Mouse (Mus musculus): ENCODE data around the gene Trim44. TPM values are rescaled to one million over a fixed set of nuclear protein-coding genes. Genes with fewer than 3 reads are reported as not detected.

The Trim44 gene
- polyA plus RNA-seq, 1 experiment from 2014 or later = 88.6 TPM

GRCm38 (mm10) chr2:102384057-102384456 lies 23.6 kb downstream of the Trim44 start:
- TF ChIP-seq CTCF (IDR thresholded peaks at IDR 0.05) = no peak
- CTCF ChIA-PET = no interaction called here
- no peak for ATAC-seq
- POLR2A ChIA-PET = interaction anchor here (0.6 kb wide), 1 partner anchor 169 kb away, joined by 3 read pairs; no protein-coding TSS in a partner anchor
- in situ Hi-C loops (cut with MboI; ENCODE audit: low pct_unique_long_range_greater_than_20kb) = no loop called here
- H3K27me3 ChIP-seq = no peaks in the 10 kb centered on the region
- DNase-seq (ENCODE audit: low read depth, low spot score) = no peak

- ATAC-seq = no peak
- ChIA-PET POLR2A (no interaction called here), CTCF (interaction anchor here (2.3 kb wide), 1 partner anchor 20 kb away, joined by 6 read pairs; no protein-coding TSS in a partner anchor)
- no peak for DNase-seq (ENCODE audit: low read depth, low spot score)
- no peaks in the 10 kb centered on the region for H3K27me3 ChIP-seq
- in situ Hi-C loops (cut with MboI; ENCODE audit: low pct_unique_long_range_greater_than_20kb) = no loop called here
- TF ChIP-seq CTCF (IDR thresholded peaks at IDR 0.05) = no peak
Observed at GRCm38 (mm10) chr2:102383069-102383834, 24.4 kb downstream of the Trim44 start.

GRCm38 (mm10) chr2:102382519-102382918 lies 25.1 kb downstream of the Trim44 start:
- POLR2A ChIA-PET = no interaction called here
- ATAC-seq = no peak

GRCm38 (mm10) chr2:102380581-102380980 lies 27.0 kb downstream of the Trim44 start:
- no peak for DNase-seq (ENCODE audit: low read depth, low spot score)
- H3K27me3 ChIP-seq = no peaks in the 10 kb centered on the region
- ChIA-PET POLR2A (interaction anchor here (0.7 kb wide), 1 partner anchor 67 kb away, joined by 3 read pairs; no protein-coding TSS in a partner anchor), CTCF (no interaction called here)
- no peak for TF ChIP-seq CTCF (IDR thresholded peaks at IDR 0.05)
- ATAC-seq = no peak
- in situ Hi-C loops (cut with MboI; ENCODE audit: low pct_unique_long_range_greater_than_20kb) = no loop called here

More at GRCm38 (mm10) chr2:102382519-102382918, 25.1 kb downstream of the Trim44 start:
- no peaks in the 10 kb centered on the region for H3K27me3 ChIP-seq
- in situ Hi-C loops (cut with MboI; ENCODE audit: low pct_unique_long_range_greater_than_20kb) = no loop called here
- CTCF ChIA-PET = interaction anchor here (2.3 kb wide), 1 partner anchor 19 kb away, joined by 6 read pairs; no protein-coding TSS in a partner anchor
- DNase-seq (ENCODE audit: low read depth, low spot score) = no peak
- TF ChIP-seq CTCF (IDR thresholded peaks at IDR 0.05) = peak; percentile 10

- no peaks in the 10 kb centered on the region for H3K27me3 ChIP-seq
- ChIA-PET POLR2A (interaction anchor here (0.7 kb wide), 1 partner anchor 15 kb away, joined by 3 read pairs; no protein-coding TSS in a partner anchor), CTCF (interaction anchor here (1.4 kb wide), 1 partner anchor 13 kb away, joined by 3 read pairs; no protein-coding TSS in a partner anchor)
- DNase-seq (ENCODE audit: low read depth, low spot score) (no peak), ATAC-seq (no peak)
- in situ Hi-C loops (cut with MboI; ENCODE audit: low pct_unique_long_range_greater_than_20kb) = no loop called here
- no peak for TF ChIP-seq CTCF (IDR thresholded peaks at IDR 0.05)
Observed at GRCm38 (mm10) chr2:102378928-102379327, 28.7 kb downstream of the Trim44 start.

- in situ Hi-C loops (cut with MboI; ENCODE audit: low pct_unique_long_range_greater_than_20kb) = no loop called here
- POLR2A ChIA-PET = no interaction called here
- CTCF ChIA-PET = interaction anchor here (1.4 kb wide), 1 partner anchor 13 kb away, joined by 3 read pairs; no protein-coding TSS in a partner anchor
- TF ChIP-seq CTCF (IDR thresholded peaks at IDR 0.05) = no peak
- DNase-seq (ENCODE audit: low read depth, low spot score) = no peak
- ATAC-seq = no peak
- no peaks in the 10 kb centered on the region for H3K27me3 ChIP-seq
Observed at GRCm38 (mm10) chr2:102378381-102378780, 29.2 kb downstream of the Trim44 start.

GRCm38 (mm10) chr2:102377370-102377769 lies 30.3 kb downstream of the Trim44 start:
- no peak for TF ChIP-seq CTCF (IDR thresholded peaks at IDR 0.05)
- ChIA-PET CTCF (no interaction called here), POLR2A (interaction anchor here (1.0 kb wide), 1 partner anchor 13 kb away, joined by 4 read pairs; no protein-coding TSS in a partner anchor)
- ATAC-seq = no peak
- no peak for DNase-seq (ENCODE audit: low read depth, low spot score)
- in situ Hi-C loops (cut with MboI; ENCODE audit: low pct_unique_long_range_greater_than_20kb) = no loop called here
- H3K27me3 ChIP-seq = no peaks in the 10 kb centered on the region

GRCm38 (mm10) chr2:102373406-102374105 lies 34.1 kb downstream of the Trim44 start:
- DNase-seq (ENCODE audit: low read depth, low spot score) (no peak), ATAC-seq (no peak)
- ChIA-PET POLR2A (no interaction called here), CTCF (interaction anchor here (1.2 to 1.9 kb wide), 2 partner anchors 9 to 38 kb away, joined by 4 read pairs; no protein-coding TSS in a partner anchor)
- in situ Hi-C loops (cut with MboI; ENCODE audit: low pct_unique_long_range_greater_than_20kb) = no loop called here
- no peak for TF ChIP-seq CTCF (IDR thresholded peaks at IDR 0.05)
- H3K27me3 ChIP-seq = no peaks in the 10 kb centered on the region

- POLR2A ChIA-PET = no interaction called here
- DNase-seq (ENCODE audit: low read depth, low spot score) = no peak
- CTCF ChIA-PET = interaction anchor here (1.9 kb wide), 1 partner anchor 8 kb away, joined by 4 read pairs; no protein-coding TSS in a partner anchor
- in situ Hi-C loops (cut with MboI; ENCODE audit: low pct_unique_long_range_greater_than_20kb) = no loop called here
- ATAC-seq = no peak
- TF ChIP-seq CTCF (IDR thresholded peaks at IDR 0.05) = no peak
- H3K27me3 ChIP-seq = no peaks in the 10 kb centered on the region
Observed at GRCm38 (mm10) chr2:102372690-102373089, 34.9 kb downstream of the Trim44 start.

- ATAC-seq (no peak), DNase-seq (ENCODE audit: low read depth, low spot score) (no peak)
- ChIA-PET POLR2A (no interaction called here), CTCF (no interaction called here)
- no peak for TF ChIP-seq CTCF (IDR thresholded peaks at IDR 0.05)
- in situ Hi-C loops (cut with MboI; ENCODE audit: low pct_unique_long_range_greater_than_20kb) = no loop called here
- H3K27me3 ChIP-seq = no peaks in the 10 kb centered on the region
Observed at GRCm38 (mm10) chr2:102371332-102371731, 36.3 kb downstream of the Trim44 start.
